Mouse (Mus musculus) cerebellum, postnatal 25 days (tissue): ENCODE measurements at regions not wholly inside any gene's neighbourhood (a gene's known extent, or its start where the extent isn't known, plus 50 kb on each side); places are given as distances from the start of the nearest gene placed in this dataset.

ENCODE experiments used
- DNase-seq, 2 experiments: peaks; one replicate each; pipeline ENCODE4 v3.0.0; 2021; ENCODE audit warnings: mixed read lengths in 2 of 2

GRCm38 (mm10) chr1:110813191-110813590 lies 164.2 kb downstream of the Cdh19 start:
- DNase-seq: peak; percentile 21 to 44

GRCm38 (mm10) chr1:110799157-110799764 lies 178.1 kb downstream of the Cdh19 start:
- no peak for DNase-seq

- DNase-seq: no peak
These were observed 186.8 kb downstream of the Cdh19 start for GRCm38 (mm10) chr1:110790586-110790985.

- DNase-seq: no peak
These were observed 202.0 kb downstream of the Cdh19 start for GRCm38 (mm10) chr1:110775391-110775790.

GRCm38 (mm10) chr1:110774848-110775247 lies 202.5 kb downstream of the Cdh19 start:
- no peak for DNase-seq

GRCm38 (mm10) chr1:110774096-110774495 lies 203.3 kb downstream of the Cdh19 start:
- DNase-seq: no peak

- no peak for DNase-seq
These were observed 252.5 kb downstream of the Cdh19 start for GRCm38 (mm10) chr1:110724900-110725299.
